Mouse (Mus musculus): ENCODE measurements around the gene Mcrip1. TPM values are rescaled to one million over a fixed set of nuclear protein-coding genes. Genes with fewer than 3 reads are reported as not detected.
"Not testable (repeated sequence)": the region's sequence is repeated elsewhere in the genome, so short reads cannot be mapped to it uniquely, and the experiment has no call there.

The Mcrip1 gene
- polyA plus RNA-seq (2012; rRNA removed), result 112 and 117 TPM in 2 replicates

DNA sequence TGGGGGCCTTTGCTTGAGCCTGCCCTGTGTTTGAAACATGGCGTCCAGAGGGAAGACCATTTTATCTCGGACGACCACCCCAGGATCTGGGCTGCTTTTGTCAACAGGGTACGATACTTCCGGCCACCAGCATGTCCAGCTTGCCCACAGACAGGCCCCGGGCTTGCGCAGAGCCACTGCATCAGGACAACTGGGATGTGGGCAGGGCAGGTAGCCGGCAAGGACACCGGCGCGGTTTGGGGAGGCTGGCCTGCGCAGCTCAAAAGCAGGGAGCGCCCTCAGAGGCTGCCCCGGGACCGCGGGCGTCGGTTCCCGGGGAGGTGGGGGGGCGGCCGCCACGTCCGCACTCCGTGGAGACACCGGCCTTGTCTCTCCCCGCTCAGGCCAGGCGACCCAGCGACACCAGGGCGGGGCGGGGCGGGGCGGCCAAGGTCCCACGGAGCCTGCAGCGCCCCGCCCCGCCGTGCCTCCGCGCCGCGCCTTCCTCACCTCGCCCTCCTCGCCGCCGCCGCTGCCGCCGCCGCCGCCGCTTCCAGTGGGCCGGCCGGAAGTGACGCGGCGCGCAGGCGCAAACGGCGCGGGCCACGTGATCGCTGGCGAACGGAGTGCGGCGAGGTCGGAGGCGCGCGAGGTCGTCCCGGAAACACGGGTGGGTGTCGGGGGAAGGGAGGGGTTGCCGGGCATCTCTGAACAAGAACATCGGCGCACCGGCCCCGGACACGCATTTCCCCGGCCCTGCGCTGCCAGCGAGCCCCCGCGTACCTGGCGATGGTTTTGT, at the start of gene Mcrip1:
Gene Mcrip1, minus strand, starts transcription at position 560 of the 778 bp plus-strand sequence.
- peak; percentile 97 for DNase-seq (ENCODE audit: low spot score)

DNA sequence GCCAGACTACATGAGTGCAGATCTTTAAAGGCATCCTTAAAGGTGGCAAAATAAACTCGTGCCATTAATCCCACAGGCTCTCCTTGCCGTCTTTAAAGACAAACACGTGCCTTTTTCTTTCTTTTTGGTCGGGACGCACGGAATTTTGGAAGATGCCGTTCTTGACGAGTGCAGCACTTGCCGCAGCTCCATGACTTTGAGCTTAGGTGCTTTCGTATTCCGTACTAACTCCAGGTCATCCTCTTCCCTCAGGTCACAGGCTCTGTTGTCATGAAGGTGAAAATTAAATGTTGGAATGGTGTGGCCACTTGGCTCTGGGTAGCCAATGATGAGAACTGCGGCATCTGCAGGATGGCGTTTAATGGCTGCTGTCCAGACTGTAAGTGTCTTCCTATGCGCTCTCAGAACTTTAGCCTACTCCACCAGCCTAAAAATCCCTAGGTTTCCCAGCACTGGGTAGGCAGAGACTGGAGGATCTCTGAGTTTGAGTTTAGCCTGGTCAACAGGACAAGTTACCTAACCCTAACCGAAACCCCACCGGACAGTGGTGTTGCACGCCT, 49.5 kb upstream of the Mcrip1 start:
- no peak for DNase-seq (ENCODE audit: low spot score)

DNA sequence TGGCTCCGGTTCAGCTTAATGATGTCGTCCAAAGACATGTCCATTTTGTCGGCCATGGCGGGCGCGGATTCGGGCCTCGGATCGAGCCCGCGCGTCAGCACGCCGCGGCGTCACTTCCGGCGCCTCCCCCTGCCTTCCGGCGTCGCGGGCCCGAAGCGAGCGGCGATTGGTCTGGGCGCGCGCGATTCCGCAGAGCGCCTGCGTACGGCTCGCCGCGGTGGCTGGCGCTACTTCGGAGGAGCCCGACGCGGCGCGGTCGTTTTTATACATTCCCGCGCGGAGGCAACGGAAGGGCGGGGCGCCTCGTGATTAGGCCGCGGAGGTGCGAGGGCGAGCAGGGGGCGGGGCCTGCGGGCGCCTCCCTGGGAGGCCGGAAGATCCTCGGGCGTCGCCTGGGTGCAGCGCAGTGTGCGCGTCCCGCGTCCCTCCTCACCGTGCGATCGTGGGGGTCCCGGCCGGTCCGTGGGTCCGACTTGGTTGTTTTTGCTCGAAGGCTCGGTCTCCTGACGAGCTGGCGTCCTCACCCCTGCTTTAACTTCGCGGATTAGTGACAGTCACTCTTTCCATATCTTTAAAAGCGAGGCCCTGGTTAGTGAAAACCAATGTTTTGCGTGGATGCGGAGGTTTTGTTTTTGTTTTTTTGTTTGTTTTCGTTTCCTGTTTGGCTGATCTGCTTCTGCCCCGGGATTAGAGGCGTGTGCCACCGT, 48.9 kb upstream of the Mcrip1 start, which contains the start of the genes Alyref and Anapc11:
Gene Alyref, minus strand, starts transcription at position 83 of the 707 bp plus-strand sequence.
Gene Anapc11, plus strand, starts transcription at position 139 of the 707 bp plus-strand sequence.
- DNase-seq (ENCODE audit: low spot score), result peak; percentile 89

DNA sequence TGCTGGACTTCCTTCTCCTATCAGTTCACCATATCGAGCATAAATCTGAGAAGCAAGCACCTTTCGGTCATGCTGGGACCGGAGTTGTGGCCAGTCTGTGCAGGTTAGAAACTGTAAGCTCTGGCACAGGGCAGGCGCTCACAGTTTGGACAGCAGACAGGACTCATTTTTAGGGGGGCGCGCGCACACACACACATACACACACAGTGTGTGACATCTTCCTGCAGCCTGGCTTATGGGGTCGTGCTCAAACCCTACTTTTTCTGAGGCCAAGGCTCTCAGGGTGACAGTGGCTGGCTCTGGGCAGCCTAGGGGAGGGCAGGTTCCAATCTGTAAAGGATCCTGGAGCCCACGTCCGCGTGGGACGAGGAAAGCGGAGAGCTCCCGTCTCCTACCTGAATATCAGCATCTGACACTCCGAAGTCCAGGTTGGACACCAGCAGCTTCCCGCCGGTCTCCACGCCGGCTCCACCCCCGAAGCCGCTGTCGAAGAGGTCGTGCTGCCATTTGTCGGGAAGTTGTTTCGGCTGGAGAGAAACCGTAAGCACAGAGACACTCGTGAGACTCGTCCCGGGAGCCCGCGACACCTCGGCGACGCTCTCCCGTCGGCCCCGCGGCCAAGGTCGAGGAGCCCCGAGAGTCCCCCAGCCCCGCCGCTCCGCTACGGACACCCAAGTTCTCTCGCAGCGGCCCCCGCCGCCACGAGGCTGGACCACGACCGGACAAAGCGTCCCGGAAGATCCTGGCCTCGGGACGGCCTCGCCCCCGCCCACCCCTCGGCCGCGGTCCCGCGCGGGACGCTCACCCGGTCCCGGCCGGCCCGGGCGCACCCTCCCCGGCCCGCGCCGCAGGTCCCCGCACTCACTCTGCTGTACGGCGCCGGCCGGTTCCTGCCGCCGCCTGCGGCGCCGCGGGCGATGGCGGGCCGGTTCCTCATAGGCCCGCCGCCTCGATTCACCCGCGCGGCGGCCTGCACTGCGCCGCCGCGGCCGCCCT, 48.0 kb upstream of the Mcrip1 start:
- DNase-seq (ENCODE audit: low spot score), result no peak

DNA sequence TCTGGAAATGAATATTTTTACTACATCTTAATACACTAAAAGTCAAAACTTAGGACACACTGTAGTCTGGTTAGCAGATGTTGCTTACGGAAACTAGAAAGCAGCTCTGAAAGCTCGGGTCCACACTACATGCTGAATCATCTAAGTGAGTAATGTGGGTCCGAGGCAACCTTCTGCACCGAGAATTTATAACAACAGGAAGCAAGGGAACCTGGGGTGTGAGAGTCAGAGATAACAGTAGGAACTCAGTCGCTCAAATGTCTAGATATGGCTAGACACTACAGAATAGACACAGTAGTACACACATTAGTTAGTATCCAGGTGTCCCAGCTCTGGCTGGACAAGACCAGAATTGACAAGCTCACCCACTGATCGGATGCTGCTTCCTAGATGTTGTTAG, 39.0 kb upstream of the Mcrip1 start:
- no peak for DNase-seq (ENCODE audit: low spot score)

DNA sequence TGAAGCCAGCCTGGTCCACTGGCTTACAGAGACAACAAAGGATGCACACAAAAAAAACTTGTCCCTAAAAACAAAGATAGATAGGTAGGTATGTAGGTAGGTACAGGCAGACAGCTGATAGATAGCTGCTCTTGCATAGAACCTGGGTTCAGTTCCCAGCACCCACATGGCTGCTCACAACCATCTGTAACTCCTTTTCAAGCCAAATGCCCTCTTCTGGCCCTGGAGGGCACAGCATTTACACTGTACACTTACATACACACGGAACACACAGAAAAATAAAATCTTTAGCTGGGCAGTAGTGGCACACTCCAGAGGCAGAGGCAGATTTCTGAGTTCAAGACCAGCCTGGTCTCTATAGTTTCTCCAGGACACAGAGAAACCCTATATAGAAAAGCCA, 34.4 kb upstream of the Mcrip1 start:
- no peak for DNase-seq (ENCODE audit: low spot score)

DNA sequence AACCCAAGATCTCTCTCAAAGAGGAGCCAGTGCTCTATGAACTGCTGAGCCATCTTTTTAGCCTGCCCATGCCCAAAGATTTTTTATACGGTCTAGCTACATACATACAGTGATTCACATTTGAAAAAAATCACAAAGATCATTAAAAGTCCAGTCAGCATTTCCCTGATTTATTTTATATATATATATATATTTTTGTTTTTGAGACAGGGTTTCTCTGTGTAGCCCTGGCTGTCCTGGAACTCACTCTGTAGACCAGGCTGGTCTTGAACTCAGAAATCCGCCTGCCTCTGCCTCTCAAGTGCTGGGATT, 33.4 kb upstream of the Mcrip1 start:
- DNase-seq (ENCODE audit: low spot score), result not testable (repeated sequence)

DNA sequence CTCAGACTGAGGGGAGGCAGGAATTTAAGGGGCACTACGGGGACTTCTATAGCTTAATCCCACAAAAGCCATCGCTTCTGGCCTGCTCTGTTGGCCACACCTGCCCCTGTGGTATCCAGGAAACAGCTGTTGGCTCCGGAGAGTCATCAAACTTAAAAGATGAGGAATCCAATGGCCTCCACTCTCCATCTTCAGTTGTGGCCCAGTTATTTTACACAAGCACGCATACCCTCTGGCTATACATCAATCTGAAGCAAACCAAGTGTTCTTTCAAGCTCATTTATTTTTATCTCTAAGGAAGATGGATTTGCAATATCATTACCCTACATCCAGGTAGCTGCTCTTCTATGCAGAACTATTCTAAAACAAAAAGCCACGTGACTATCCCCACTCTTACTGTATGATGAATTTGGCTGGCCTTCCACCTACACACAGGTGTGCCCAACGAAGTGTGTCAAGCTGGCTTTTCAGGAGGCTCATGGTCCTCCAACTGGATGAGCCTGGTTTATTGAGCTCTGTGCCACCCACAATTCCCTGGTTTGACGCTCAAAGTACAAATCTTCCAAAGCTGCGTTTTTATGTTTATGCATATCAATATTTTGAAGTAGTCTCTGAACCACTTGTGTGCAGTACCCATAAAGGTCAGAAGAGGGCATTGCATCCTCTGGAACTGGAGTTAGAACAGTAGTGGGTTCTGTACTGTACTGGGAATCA, 32.9 kb upstream of the Mcrip1 start:
- DNase-seq (ENCODE audit: low spot score), result no peak

DNA sequence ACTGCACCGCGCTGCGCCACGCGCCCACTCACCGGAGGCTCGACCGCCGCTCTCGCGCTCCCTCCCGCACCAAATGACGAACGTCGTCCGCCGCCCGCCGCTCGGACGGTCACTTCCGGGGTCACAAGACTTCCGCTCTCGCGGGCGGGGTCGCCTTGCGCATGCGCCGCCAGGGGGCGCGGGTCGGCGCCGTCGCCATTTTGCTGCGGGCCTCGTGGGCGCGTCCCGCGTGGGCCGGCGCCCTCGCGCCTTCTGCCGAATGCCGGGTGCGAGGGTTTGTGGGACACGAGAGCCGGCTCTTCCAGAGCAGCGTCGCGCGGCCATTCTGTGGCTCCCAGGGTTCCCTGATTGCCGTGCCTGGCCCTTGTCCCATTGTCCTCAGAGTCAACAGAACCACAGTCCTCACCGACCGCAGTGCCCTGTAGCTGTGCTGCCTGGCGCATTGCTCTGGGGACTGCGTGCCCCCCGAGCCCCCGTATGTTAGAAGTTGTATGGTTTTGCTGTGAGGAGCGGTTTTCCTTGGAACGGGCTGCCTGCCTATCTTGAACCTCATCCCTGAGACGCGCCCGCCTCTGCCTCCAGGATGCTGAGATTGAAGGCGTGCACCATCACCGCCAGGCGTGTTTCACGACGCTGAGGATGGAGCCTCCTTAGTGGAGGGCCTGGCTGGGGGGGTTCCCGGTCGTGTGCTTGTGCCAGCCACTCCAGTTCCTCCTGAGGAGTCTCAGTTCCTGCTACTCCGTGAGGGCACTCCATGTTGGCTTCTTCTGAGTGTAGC, 32.2 kb upstream of the Mcrip1 start, which contains the start of gene Arhgdia:
Gene Arhgdia, minus strand, starts transcription at position 135 of the 778 bp plus-strand sequence.
- peak; percentile 93 for DNase-seq (ENCODE audit: low spot score)

DNA sequence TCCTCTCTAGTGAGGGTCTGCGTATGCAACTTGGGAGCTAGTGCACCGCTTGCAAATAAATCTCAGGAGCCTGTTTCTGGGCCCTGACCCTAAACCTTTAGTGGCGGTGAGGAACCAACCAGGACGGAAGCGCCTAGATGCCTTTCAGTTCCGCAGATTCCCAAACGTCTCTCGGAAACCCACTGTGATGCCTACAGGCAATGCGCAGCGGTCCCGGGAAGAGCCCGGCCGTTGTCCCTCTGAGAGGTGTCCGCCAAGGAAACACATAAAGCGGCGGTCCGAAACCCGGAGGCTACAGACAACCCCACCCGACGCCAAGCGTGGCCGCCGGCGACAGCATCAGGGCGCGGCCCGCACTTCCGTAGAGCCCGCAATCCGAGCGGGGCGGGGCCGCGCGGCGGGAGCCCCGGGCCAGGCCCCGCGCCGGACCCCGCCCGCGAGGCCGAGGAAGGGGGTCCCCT, 31.4 kb upstream of the Mcrip1 start:
- DNase-seq (ENCODE audit: low spot score), result peak; percentile 50

DNA sequence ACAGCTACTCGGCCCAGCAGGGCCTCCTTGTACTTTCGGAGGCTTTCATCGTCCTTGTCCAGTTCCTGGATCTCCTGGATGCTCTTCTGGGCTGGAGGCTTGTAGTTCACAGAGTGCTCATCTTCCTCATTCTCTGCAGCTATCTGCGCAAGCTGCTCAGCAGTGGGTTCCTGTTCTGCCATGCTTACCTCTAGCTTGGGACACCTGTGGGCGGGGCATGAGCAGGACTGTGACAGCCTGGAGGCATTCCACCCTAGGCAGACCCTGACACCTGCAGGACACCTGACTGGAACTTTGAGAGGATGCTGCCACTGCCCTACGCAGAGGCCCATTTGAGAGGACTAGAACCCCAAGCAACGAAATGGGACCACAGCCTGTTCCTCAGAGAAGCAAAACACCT, 30.7 kb upstream of the Mcrip1 start:
- DNase-seq (ENCODE audit: low spot score), result no peak

DNA sequence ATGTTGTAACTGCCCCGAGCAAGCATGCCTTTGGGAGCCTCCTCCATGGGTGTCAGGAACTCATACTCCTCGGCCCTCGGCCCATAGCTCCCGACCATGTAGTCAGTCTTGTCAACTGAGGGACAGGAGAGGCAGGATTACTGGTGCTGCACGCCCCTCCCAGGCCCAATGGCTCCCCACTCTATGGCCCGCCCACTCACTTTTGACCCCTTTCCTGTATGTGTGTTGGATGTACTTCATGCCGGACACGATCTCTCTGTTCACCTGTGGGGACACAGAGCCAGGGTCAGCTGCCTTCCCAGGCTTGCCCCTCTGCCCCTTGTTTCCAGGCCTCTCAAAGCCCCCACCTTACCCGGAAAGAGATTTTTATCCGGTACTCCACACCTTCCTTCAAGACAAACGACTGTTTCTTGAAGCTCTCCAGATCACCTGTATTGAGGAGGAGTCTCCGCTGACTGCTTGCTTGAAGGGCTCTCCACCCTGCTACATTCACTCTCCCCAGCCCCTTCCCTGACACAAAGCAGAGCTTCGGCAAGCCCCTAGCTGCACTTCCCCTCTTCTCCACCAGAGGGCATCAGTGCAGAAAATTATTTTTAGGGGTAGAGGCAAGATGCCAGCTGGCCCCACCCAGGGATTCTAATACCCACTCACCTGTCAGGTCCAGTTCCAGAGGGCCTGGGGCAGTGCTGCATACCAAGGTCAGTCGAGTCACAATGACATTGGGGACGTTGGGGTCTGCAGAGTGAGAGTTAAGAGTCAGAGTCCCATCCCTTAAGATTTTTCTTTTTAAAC, 30.0 kb upstream of the Mcrip1 start:
- DNase-seq (ENCODE audit: low spot score), result peak; percentile 53

DNA sequence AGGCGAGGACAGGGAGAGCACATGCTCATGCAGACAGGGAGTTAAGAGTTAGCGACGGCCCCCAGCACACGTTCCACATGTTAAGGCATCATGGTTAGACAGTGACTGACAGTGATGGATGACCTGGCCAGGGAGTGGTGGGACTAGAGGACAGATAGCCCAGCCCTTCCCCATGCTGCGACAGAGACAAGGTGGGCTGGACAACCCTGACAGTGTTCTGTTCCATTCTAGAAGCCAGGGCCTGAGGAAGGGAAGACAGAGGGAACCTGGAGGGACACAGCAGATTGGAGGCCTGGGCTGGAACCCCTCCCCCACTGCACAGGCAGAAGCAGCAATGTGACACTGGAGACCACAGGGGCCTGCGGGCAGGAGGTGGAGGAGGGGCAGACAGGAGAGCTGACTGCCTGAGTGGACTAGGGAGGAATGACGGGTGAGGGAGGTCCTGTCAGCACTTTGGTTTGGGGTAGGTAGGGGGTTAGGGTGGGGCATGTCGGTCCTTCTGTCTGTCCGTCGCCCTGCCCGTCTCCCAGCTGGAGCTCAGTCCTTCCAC, 29.2 kb upstream of the Mcrip1 start:
- DNase-seq (ENCODE audit: low spot score), result no peak

DNA sequence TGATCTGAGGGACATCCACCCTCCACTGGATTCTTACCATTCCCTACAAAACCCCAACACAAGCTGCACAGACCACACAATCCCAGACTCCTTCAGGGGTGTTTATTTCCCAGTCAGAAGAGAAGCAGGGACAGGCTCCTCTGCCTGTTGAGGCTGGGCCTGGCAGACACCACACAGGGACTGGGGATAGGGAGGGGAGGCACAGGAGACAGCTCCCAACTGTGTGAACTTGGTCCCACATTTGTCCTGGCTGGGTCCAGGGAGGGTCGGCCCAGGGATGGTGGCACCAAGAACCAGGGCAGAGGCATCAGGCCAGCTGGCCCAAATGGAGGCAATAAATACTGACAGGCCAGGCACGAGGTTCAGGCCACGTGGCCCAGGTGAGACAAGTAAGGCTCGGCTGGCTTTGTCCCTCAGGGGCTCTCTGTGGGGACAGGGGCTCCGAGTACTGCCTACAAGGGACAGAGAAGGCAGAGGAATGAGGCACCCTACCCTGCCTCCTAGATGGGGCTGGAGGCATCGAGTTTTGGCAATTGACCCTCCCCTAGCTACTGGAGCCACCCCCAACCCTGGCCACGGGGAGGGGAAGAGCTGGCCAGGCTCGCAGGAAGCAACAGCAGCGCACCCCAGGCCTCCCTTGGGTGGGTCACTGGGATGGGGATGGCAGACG, 28.6 kb upstream of the Mcrip1 start:
- DNase-seq (ENCODE audit: low spot score), result no peak

DNA sequence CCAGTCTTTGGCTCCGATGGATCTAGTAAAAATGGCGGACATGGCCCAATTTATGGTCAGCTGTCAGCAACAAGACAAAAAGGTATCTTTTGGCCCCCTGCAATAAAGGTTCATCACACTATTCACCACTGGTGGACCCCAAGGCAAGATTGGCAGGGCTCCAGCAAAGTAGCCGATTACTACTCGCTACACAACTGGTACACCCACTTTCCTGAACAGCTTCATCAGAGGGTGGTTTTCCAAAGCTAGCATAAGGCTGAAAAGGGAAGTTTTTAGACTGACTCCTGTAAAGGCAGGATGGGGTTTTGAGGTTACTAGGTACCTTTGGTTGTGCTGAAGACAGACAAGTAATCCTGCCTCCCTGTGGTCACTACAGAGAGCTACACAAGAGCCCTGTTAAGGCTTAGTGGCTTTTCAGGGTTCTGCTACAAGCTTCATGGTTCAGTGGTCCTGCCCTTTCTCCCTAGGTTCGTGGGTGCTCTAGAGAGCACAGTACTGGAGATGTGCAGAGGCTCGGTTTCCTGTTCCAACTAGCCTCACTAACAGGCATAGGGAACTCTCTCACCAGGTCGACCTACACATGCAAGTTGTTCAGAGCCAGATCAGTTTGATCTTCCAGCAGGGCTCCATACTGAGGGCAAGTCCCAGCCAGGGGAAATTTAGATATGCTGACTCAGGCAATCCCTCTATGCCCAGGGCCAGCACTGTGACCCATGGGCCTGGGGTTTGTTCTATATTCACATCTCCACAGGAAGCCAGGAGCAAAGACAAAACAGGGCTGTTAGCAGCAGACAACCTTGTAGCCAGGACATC, 27.9 kb upstream of the Mcrip1 start:
- no peak for DNase-seq (ENCODE audit: low spot score)

DNA sequence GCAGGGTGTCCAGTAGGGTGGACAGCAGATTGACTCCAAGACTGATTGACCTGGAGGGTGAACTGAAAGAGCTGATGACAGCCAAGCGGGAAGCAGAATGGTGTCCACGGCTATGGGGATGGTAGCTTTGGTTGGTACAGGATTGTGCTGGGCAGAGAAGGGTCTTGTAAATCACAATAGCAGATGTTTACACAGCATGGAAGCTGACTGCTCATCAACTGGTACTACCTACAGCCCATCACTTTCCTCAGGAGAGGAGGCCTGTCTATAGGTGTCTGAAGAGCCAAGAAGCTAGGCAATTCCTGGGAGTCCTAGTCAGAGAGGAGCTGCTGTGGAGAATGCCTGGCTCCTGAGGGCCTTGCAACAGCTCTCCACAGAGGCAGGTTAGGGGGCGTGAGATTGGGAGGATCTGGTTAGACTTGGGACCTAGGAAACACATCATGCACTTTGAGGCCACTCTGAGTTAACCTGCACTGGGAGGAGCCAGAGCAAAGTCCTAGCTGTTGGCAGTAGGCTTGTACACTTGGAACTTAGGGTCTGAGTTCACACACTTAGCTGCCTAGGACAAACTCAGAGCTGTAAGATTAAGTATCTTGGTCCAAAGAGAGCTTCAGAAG, 26.9 kb upstream of the Mcrip1 start:
- DNase-seq (ENCODE audit: low spot score), result no peak

DNA sequence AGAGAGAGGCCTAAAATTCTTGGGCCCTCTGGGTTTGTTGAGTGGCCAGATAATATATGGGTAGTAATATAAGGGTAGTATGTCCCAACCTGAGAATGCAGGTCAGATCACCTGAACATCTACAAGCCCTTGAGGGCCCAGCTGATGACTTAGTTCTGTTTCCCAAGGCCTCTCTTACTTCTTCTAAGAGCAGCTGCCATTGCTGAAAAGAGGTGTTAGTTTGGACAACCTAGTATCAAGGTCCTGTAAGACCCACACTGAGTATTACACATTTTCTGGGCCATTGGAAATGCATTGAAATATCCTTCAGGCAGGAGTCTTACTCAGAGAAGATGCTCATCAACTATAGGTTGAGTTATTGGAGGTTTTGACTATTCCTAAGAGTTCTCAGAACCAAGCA, 26.4 kb upstream of the Mcrip1 start:
- no peak for DNase-seq (ENCODE audit: low spot score)

Measured in urinary bladder, adult 2 months (tissue).